Mouse (Mus musculus): ENCODE results near the gene 9930111J21Rik2. TPM values are rescaled to one million over a fixed set of nuclear protein-coding genes. Genes with fewer than 3 reads are reported as not detected.
"Not testable (repeated sequence)": the region's sequence is repeated elsewhere in the genome, so short reads cannot be mapped to it uniquely, and the experiment has no call there.

Gene 9930111J21Rik2
- total and polyA plus RNA-seq, 2 experiments from 2014 or later = 1.2 to 2.7 TPM

- H3K9ac ChIP-seq (replicated peaks; ENCODE audit: low read depth, low read length); H3K4me1 ChIP-seq (ENCODE audit: control insufficient read depth, insufficient read depth); H3K36me3 ChIP-seq (replicated peaks; ENCODE audit: control insufficient read depth, insufficient read depth, low read length); DNase-seq (ENCODE audit: low spot score); ATAC-seq (ENCODE audit: insufficient read depth, low read depth); H3K27ac ChIP-seq (ENCODE audit: low read depth); H3K9me3 ChIP-seq (replicated peaks; ENCODE audit: control insufficient read depth, low read length); H3K27me3 ChIP-seq (ENCODE audit: control insufficient read depth, insufficient read depth, low read length); H3K4me3 ChIP-seq (ENCODE audit: low read depth, low read length); H3K4me2 ChIP-seq (ENCODE audit: low read depth, low read length): not testable (repeated sequence)
- WGBS = no CpG with 5 or more reads among the region's 3 CpGs
These were observed 68.2 kb downstream of the 9930111J21Rik2 start for GRCm38 (mm10) chr11:48982848-48983247.

- WGBS = no CpG with 5 or more reads among the region's 5 CpGs
- H3K4me2 ChIP-seq (ENCODE audit: low read depth, low read length); DNase-seq (ENCODE audit: low spot score); H3K9me3 ChIP-seq (replicated peaks; ENCODE audit: control insufficient read depth, low read length); H3K4me1 ChIP-seq (ENCODE audit: control insufficient read depth, insufficient read depth); H3K4me3 ChIP-seq (ENCODE audit: low read depth, low read length); ATAC-seq (ENCODE audit: insufficient read depth, low read depth); H3K27me3 ChIP-seq (ENCODE audit: control insufficient read depth, insufficient read depth, low read length); H3K9ac ChIP-seq (replicated peaks; ENCODE audit: low read depth, low read length); H3K27ac ChIP-seq (ENCODE audit: low read depth); H3K36me3 ChIP-seq (replicated peaks; ENCODE audit: control insufficient read depth, insufficient read depth, low read length): not testable (repeated sequence)
These were observed 71.0 kb downstream of the 9930111J21Rik2 start for GRCm38 (mm10) chr11:48980052-48980451.

GRCm38 (mm10) chr11:48979251-48979650 lies 71.8 kb downstream of the 9930111J21Rik2 start, which contains the start of gene 9930111J21Rik1:
Gene 9930111J21Rik1 (minus strand): TSS chr11:48979398.
- H3K9me3 ChIP-seq (replicated peaks; ENCODE audit: control insufficient read depth, low read length); H3K27me3 ChIP-seq (ENCODE audit: control insufficient read depth, insufficient read depth, low read length); H3K36me3 ChIP-seq (replicated peaks; ENCODE audit: control insufficient read depth, insufficient read depth, low read length); H3K27ac ChIP-seq (ENCODE audit: low read depth); H3K4me1 ChIP-seq (ENCODE audit: control insufficient read depth, insufficient read depth); H3K9ac ChIP-seq (replicated peaks; ENCODE audit: low read depth, low read length); H3K4me3 ChIP-seq (ENCODE audit: low read depth, low read length); H3K4me2 ChIP-seq (ENCODE audit: low read depth, low read length); DNase-seq (ENCODE audit: low spot score): not testable (repeated sequence)
- ATAC-seq (ENCODE audit: insufficient read depth, low read depth) = peak; percentile 36; the same call in 1 of the 2 replicates
- no CpG with 5 or more reads among the region's 3 CpGs for WGBS

GRCm38 (mm10) chr11:48978240-48978939 lies 72.7 kb downstream of the 9930111J21Rik2 start, which contains the start of gene Olfr56:
Gene Olfr56 (plus strand): TSS chr11:48978889.
- H3K9ac ChIP-seq (replicated peaks; ENCODE audit: low read depth, low read length); ATAC-seq (ENCODE audit: insufficient read depth, low read depth); H3K4me1 ChIP-seq (ENCODE audit: control insufficient read depth, insufficient read depth); H3K9me3 ChIP-seq (replicated peaks; ENCODE audit: control insufficient read depth, low read length); H3K27ac ChIP-seq (ENCODE audit: low read depth); H3K27me3 ChIP-seq (ENCODE audit: control insufficient read depth, insufficient read depth, low read length); DNase-seq (ENCODE audit: low spot score); H3K36me3 ChIP-seq (replicated peaks; ENCODE audit: control insufficient read depth, insufficient read depth, low read length); H3K4me2 ChIP-seq (ENCODE audit: low read depth, low read length); H3K4me3 ChIP-seq (ENCODE audit: low read depth, low read length): not testable (repeated sequence)
- WGBS = no CpG with 5 or more reads among the region's 1 CpGs

DNA sequence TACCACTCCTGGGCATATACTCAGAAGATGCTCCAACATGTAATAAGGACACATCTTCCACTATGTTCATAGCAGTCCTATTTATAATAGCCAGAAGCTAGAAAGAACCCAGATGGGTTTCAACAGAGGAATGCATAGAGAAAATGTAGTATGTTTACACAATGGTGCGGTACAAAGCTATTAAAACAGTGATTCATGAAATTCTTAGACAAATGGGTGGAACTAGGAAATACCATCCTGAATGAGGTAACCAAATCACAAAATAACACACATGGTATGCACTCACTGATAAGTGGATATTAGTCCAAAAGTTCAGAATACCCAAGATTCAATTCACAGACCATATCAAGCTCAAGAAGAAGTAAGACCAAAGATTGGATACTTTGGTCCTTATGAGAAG lies 76.4 kb downstream of the 9930111J21Rik2 start:
- H3K9ac ChIP-seq (replicated peaks; ENCODE audit: low read depth, low read length); H3K27ac ChIP-seq (ENCODE audit: low read depth); H3K4me1 ChIP-seq (ENCODE audit: control insufficient read depth, insufficient read depth); H3K27me3 ChIP-seq (ENCODE audit: control insufficient read depth, insufficient read depth, low read length); H3K36me3 ChIP-seq (replicated peaks; ENCODE audit: control insufficient read depth, insufficient read depth, low read length); H3K9me3 ChIP-seq (replicated peaks; ENCODE audit: control insufficient read depth, low read length); H3K4me2 ChIP-seq (ENCODE audit: low read depth, low read length); ATAC-seq (ENCODE audit: insufficient read depth, low read depth); H3K4me3 ChIP-seq (ENCODE audit: low read depth, low read length); DNase-seq (ENCODE audit: low spot score): not testable (repeated sequence)
- no CpG with 5 or more reads among the region's 1 CpGs for WGBS

Other genes starting within 250 kb of the 9930111J21Rik2 start
- 22.7 and 39.6 TPM in 2 replicates for gene Trim41, start 233.9 kb downstream of the 9930111J21Rik2 start, total RNA-seq (2014; rRNA removed; ENCODE audit: low replicate concordance)
- 2.7 and 2.9 TPM in 2 replicates for gene Trim41, start 233.9 kb downstream of the 9930111J21Rik2 start, polyA plus RNA-seq (2015; fragmentation: Nextera tagmentation; extraction: Ambion mirVana)
- gene Trim7, start 225.1 kb downstream of the 9930111J21Rik2 start, total RNA-seq (2014; rRNA removed; ENCODE audit: low replicate concordance) = 1.1 and 5.3 TPM in 2 replicates
- 1.3 and 1.9 TPM in 2 replicates for gene Trim7, start 225.1 kb downstream of the 9930111J21Rik2 start, polyA plus RNA-seq (2015; fragmentation: Nextera tagmentation; extraction: Ambion mirVana)
- gene Gm12184, start 224.6 kb downstream of the 9930111J21Rik2 start, total RNA-seq (2014; rRNA removed; ENCODE audit: low replicate concordance) = 1.8 and 27.8 TPM in 2 replicates
- 1.8 and 2.7 TPM in 2 replicates for gene Gm12184, start 224.6 kb downstream of the 9930111J21Rik2 start, polyA plus RNA-seq (2015; fragmentation: Nextera tagmentation; extraction: Ambion mirVana)
- 23.0 and 34.7 TPM in 2 replicates for gene Irgm1, start 179.6 kb downstream of the 9930111J21Rik2 start, total RNA-seq (2014; rRNA removed; ENCODE audit: low replicate concordance)
- gene Irgm1, start 179.6 kb downstream of the 9930111J21Rik2 start, polyA plus RNA-seq (2015; fragmentation: Nextera tagmentation; extraction: Ambion mirVana) = 13.8 and 15.0 TPM in 2 replicates
- gene Gm5431, start 149.0 kb downstream of the 9930111J21Rik2 start, total RNA-seq (2014; rRNA removed; ENCODE audit: low replicate concordance) = 0.08 and 0.92 TPM in 2 replicates
- gene Gm5431, start 149.0 kb downstream of the 9930111J21Rik2 start, polyA plus RNA-seq (2015; fragmentation: Nextera tagmentation; extraction: Ambion mirVana) = 0.11 and 0.12 TPM in 2 replicates
- 0.42 and 0.93 TPM in 2 replicates for gene Psme2b, start 105.1 kb downstream of the 9930111J21Rik2 start, total RNA-seq (2014; rRNA removed; ENCODE audit: low replicate concordance)
- 2.6 and 3.5 TPM in 2 replicates for gene Psme2b, start 105.1 kb downstream of the 9930111J21Rik2 start, polyA plus RNA-seq (2015; fragmentation: Nextera tagmentation; extraction: Ambion mirVana)
- 1.7 TPM in 1 of 2 replicates, not detected in the other for gene Olfr56, start 72.4 kb downstream of the 9930111J21Rik2 start, total RNA-seq (2014; rRNA removed; ENCODE audit: low replicate concordance)
- gene Olfr56, start 72.4 kb downstream of the 9930111J21Rik2 start, polyA plus RNA-seq (2015; fragmentation: Nextera tagmentation; extraction: Ambion mirVana) = 0.05 TPM in 1 of 2 replicates, not detected in the other
- 2.5 and 4.9 TPM in 2 replicates for gene 9930111J21Rik1, start 71.8 kb downstream of the 9930111J21Rik2 start, total RNA-seq (2014; rRNA removed; ENCODE audit: low replicate concordance)
- 0.49 and 0.52 TPM in 2 replicates for gene 9930111J21Rik1, start 71.8 kb downstream of the 9930111J21Rik2 start, polyA plus RNA-seq (2015; fragmentation: Nextera tagmentation; extraction: Ambion mirVana)
- gene Gm12185, start 59.0 kb downstream of the 9930111J21Rik2 start, total RNA-seq (2014; rRNA removed; ENCODE audit: low replicate concordance) = not detected in 2 replicates
- 0.03 TPM in 1 of 2 replicates, not detected in the other for gene Gm12185, start 59.0 kb downstream of the 9930111J21Rik2 start, polyA plus RNA-seq (2015; fragmentation: Nextera tagmentation; extraction: Ambion mirVana)
- gene Tgtp1, start 57.1 kb downstream of the 9930111J21Rik2 start, total RNA-seq (2014; rRNA removed; ENCODE audit: low replicate concordance) = 0.39 TPM in 1 of 2 replicates, not detected in the other
- 0.14 and 0.25 TPM in 2 replicates for gene Tgtp1, start 57.1 kb downstream of the 9930111J21Rik2 start, polyA plus RNA-seq (2015; fragmentation: Nextera tagmentation; extraction: Ambion mirVana)
- 0.08 TPM in 1 of 2 replicates, not detected in the other for gene Tgtp2, start 13.0 kb upstream of the 9930111J21Rik2 start, total RNA-seq (2014; rRNA removed; ENCODE audit: low replicate concordance)
- 0.36 and 0.54 TPM in 2 replicates for gene Tgtp2, start 13.0 kb upstream of the 9930111J21Rik2 start, polyA plus RNA-seq (2015; fragmentation: Nextera tagmentation; extraction: Ambion mirVana)
- gene Ifi47, start 25.3 kb upstream of the 9930111J21Rik2 start, total RNA-seq (2014; rRNA removed; ENCODE audit: low replicate concordance) = 2.0 and 2.1 TPM in 2 replicates
- gene Ifi47, start 25.3 kb upstream of the 9930111J21Rik2 start, polyA plus RNA-seq (2015; fragmentation: Nextera tagmentation; extraction: Ambion mirVana) = 1.4 and 1.8 TPM in 2 replicates
- 20.3 TPM in 1 of 2 replicates, not detected in the other for gene Olfr1396, start 63.6 kb upstream of the 9930111J21Rik2 start, total RNA-seq (2014; rRNA removed; ENCODE audit: low replicate concordance)
- 0.45 and 0.59 TPM in 2 replicates for gene Olfr1396, start 63.6 kb upstream of the 9930111J21Rik2 start, polyA plus RNA-seq (2015; fragmentation: Nextera tagmentation; extraction: Ambion mirVana)
- not detected in 2 replicates for gene Olfr1395, start 91.0 kb upstream of the 9930111J21Rik2 start, total RNA-seq (2014; rRNA removed; ENCODE audit: low replicate concordance)
- gene Olfr1395, start 91.0 kb upstream of the 9930111J21Rik2 start, polyA plus RNA-seq (2015; fragmentation: Nextera tagmentation; extraction: Ambion mirVana) = not detected in 2 replicates
- not detected in 2 replicates for gene Olfr1394, start 103.1 kb upstream of the 9930111J21Rik2 start, total RNA-seq (2014; rRNA removed; ENCODE audit: low replicate concordance)
- gene Olfr1394, start 103.1 kb upstream of the 9930111J21Rik2 start, polyA plus RNA-seq (2015; fragmentation: Nextera tagmentation; extraction: Ambion mirVana) = not detected in 2 replicates
- 14.5 and 33.4 TPM in 2 replicates for gene Btnl9, start 135.9 kb upstream of the 9930111J21Rik2 start, total RNA-seq (2014; rRNA removed; ENCODE audit: low replicate concordance)
- 11.2 and 12.2 TPM in 2 replicates for gene Btnl9, start 135.9 kb upstream of the 9930111J21Rik2 start, polyA plus RNA-seq (2015; fragmentation: Nextera tagmentation; extraction: Ambion mirVana)
- gene Zfp62, start 152.1 kb upstream of the 9930111J21Rik2 start, total RNA-seq (2014; rRNA removed; ENCODE audit: low replicate concordance) = 7.4 and 22.9 TPM in 2 replicates
- gene Zfp62, start 152.1 kb upstream of the 9930111J21Rik2 start, polyA plus RNA-seq (2015; fragmentation: Nextera tagmentation; extraction: Ambion mirVana) = 19.0 and 20.4 TPM in 2 replicates
- gene Mgat1, start 192.9 kb upstream of the 9930111J21Rik2 start, total RNA-seq (2014; rRNA removed; ENCODE audit: low replicate concordance) = 115 and 163 TPM in 2 replicates
- gene Mgat1, start 192.9 kb upstream of the 9930111J21Rik2 start, polyA plus RNA-seq (2015; fragmentation: Nextera tagmentation; extraction: Ambion mirVana) = 42.3 and 45.7 TPM in 2 replicates
- gene Olfr1393, start 227.1 kb upstream of the 9930111J21Rik2 start, total RNA-seq (2014; rRNA removed; ENCODE audit: low replicate concordance) = not detected in 2 replicates
- 0.19 and 0.30 TPM in 2 replicates for gene Olfr1393, start 227.1 kb upstream of the 9930111J21Rik2 start, polyA plus RNA-seq (2015; fragmentation: Nextera tagmentation; extraction: Ambion mirVana)
- gene Olfr1392, start 234.0 kb upstream of the 9930111J21Rik2 start, total RNA-seq (2014; rRNA removed; ENCODE audit: low replicate concordance) = not detected in 2 replicates
- not detected in 2 replicates for gene Olfr1392, start 234.0 kb upstream of the 9930111J21Rik2 start, polyA plus RNA-seq (2015; fragmentation: Nextera tagmentation; extraction: Ambion mirVana)